Mouse (Mus musculus) heart, embryonic 16.5 days (tissue): ENCODE data around the gene Gm5741. TPM values are rescaled to one million over a fixed set of nuclear protein-coding genes. Genes with fewer than 3 reads are reported as not detected.

Experiments
- ATAC-seq: fragments of 200-750 bp; cut with Nextera tagmentation; replicated peaks from 2 replicates; pipeline ENCODE4 v1.8.0; 2017; ENCODE audit warnings: moderate number of reproducible peaks; ENCODE audit not compliant: insufficient read depth, low FRiP score; ENCODE audit errors: extremely low read depth
- H3K27ac ChIP-seq: fragments of 300-500 bp; sonication (generic); 2 replicates; pipeline ENCODE4 v1.5.1; 2014; ENCODE audit warnings: mild to moderate bottlenecking, low read length, control low read depth, moderate library complexity
- H3K27me3 ChIP-seq: fragments of 300-500 bp; sonication (generic); 2 replicates; pipeline ENCODE4 v1.6.1; 2014; ENCODE audit warnings: low read length, mixed read lengths; ENCODE audit not compliant: control insufficient read depth, insufficient read depth
- H3K36me3 ChIP-seq: fragments of 300-500 bp; sonication (generic); 2 replicates; pipeline ENCODE4 v1.6.1; 2014; ENCODE audit not compliant: control insufficient read depth, insufficient read depth
- H3K4me1 ChIP-seq: fragments of 300-500 bp; sonication (generic); 2 replicates; pipeline ENCODE4 v1.6.1; 2014; ENCODE audit warnings: low read length, mixed read lengths; ENCODE audit not compliant: control insufficient read depth, insufficient read depth
- H3K4me2 ChIP-seq: fragments of 300-500 bp; sonication (generic); 2 replicates; pipeline ENCODE4 v1.6.1; 2014; ENCODE audit warnings: low read depth, mild to moderate bottlenecking, control low read depth, low read length
- H3K4me3 ChIP-seq: fragments of 300-500 bp; sonication (generic); 2 replicates; pipeline ENCODE4 v1.5.1; 2014; ENCODE audit warnings: mild to moderate bottlenecking, control low read depth, low read length
- H3K9ac ChIP-seq: fragments of 300-500 bp; sonication (generic); 2 replicates; pipeline ENCODE4 v1.6.1; 2014; ENCODE audit warnings: low read length, control low read depth
- H3K9me3 ChIP-seq: fragments of 300-500 bp; sonication (generic); replicated peaks from 2 replicates; pipeline ENCODE4 v1.6.1; 2016; ENCODE audit warnings: low read length; ENCODE audit not compliant: control insufficient read depth
- WGBS: fragments of 180-500 bp; shearing (Covaris S2); extraction: QIAGEN DNeasy Blood & Tissue Kit; methylation state at CpG from one replicate; pipeline ENCODE4 v1.1.7; 2014; 5-methylcytosine and 5-hydroxymethylcytosine counted together
- polyA plus RNA-seq: library from polyadenylated mRNA; unstranded; fragments of >200 nt; fragmentation: Nextera tagmentation; extraction: Ambion mirVana; gene quantifications from 2 replicates; pipeline ENCODE4 v1.2.1, GENCODE M21; 2015

Gene Gm5741
- polyA plus RNA-seq, 1 experiment from 2014 or later, result not detected

GRCm38 (mm10) chr8:85036718-85037365 is 30.9 kb downstream of the Gm5741 start, which contains the start of gene Tnpo2:
Gene Tnpo2 (plus strand): TSS chr8:85036915.
- H3K36me3 ChIP-seq, result peaks cover 19% of the 10 kb centered on the region
- H3K27ac ChIP-seq, result peak within 1 kb of the TSS; percentile 98
- peaks cover 20% of the 10 kb centered on the region for H3K4me1 ChIP-seq
- peak within 1 kb of the TSS; percentile 96 for H3K9ac ChIP-seq
- WGBS, result under 1% methylated on average over 53 of the region's 59 CpGs
- peak within 1 kb of the TSS; percentile 98 for H3K4me2 ChIP-seq
- H3K9me3 ChIP-seq, result no peaks in the 10 kb centered on the region
- H3K4me3 ChIP-seq, result peak within 1 kb of the TSS; percentile 95
- no peaks in the 10 kb centered on the region for H3K27me3 ChIP-seq
- ATAC-seq, result peak; percentile 92

GRCm38 (mm10) chr8:85036381-85036717 is 31.4 kb downstream of the Gm5741 start:
- peaks cover 20% of the 10 kb centered on the region for H3K36me3 ChIP-seq
- H3K9ac ChIP-seq, result peak overlapping the region; percentile 96
- peak overlapping the region; percentile 95 for H3K4me3 ChIP-seq
- peaks cover 20% of the 10 kb centered on the region for H3K4me1 ChIP-seq
- peak; percentile 29 for ATAC-seq
- 0% methylated on average over 9 of the region's 9 CpGs for WGBS
- H3K9me3 ChIP-seq, result no peaks in the 10 kb centered on the region
- H3K27ac ChIP-seq, result peak overlapping the region; percentile 90
- H3K4me2 ChIP-seq, result peak overlapping the region; percentile 98
- no peaks in the 10 kb centered on the region for H3K27me3 ChIP-seq

- Histone ChIP-seq H3K9me3 (no peaks in the 10 kb centered on the region), H3K27me3 (no peaks in the 10 kb centered on the region), H3K27ac (peak overlapping the region; percentile 90), H3K4me2 (peak overlapping the region; percentile 98), H3K4me3 (peak overlapping the region; percentile 95), H3K4me1 (peaks cover 20% of the 10 kb centered on the region), H3K36me3 (peaks cover 21% of the 10 kb centered on the region), H3K9ac (peak overlapping the region; percentile 96)
- ATAC-seq, result 0 out of 2 replicates have a peak, but pooled peaks have one; percentile 1
- WGBS, result 1% methylated on average over 15 of the region's 15 CpGs
Measured at GRCm38 (mm10) chr8:85035728-85036310, 32.0 kb downstream of the Gm5741 start.

GRCm38 (mm10) chr8:85035165-85035727 is 32.5 kb downstream of the Gm5741 start:
- H3K9me3 ChIP-seq, result no peaks in the 10 kb centered on the region
- H3K36me3 ChIP-seq, result peaks cover 21% of the 10 kb centered on the region
- H3K4me1 ChIP-seq, result peaks cover 20% of the 10 kb centered on the region
- peak overlapping the region; percentile 90 for H3K27ac ChIP-seq
- H3K27me3 ChIP-seq, result no peaks in the 10 kb centered on the region
- H3K4me2 ChIP-seq, result peak overlapping the region; percentile 98
- 4% methylated on average over 12 of the region's 12 CpGs for WGBS
- peak overlapping the region; percentile 96 for H3K9ac ChIP-seq
- ATAC-seq, result no peak
- H3K4me3 ChIP-seq, result peak overlapping the region; percentile 95

GRCm38 (mm10) chr8:85034764-85035163 is 33.0 kb downstream of the Gm5741 start:
- Histone ChIP-seq H3K36me3 (peaks cover 25% of the 10 kb centered on the region), H3K27ac (peak overlapping the region; percentile 62), H3K4me3 (peak overlapping the region; percentile 95), H3K9ac (peak overlapping the region; percentile 96), H3K4me2 (peak overlapping the region; percentile 98), H3K9me3 (no peaks in the 10 kb centered on the region), H3K27me3 (no peaks in the 10 kb centered on the region), H3K4me1 (peaks cover 20% of the 10 kb centered on the region)
- ATAC-seq, result no peak
- WGBS, result 1% methylated on average over 13 of the region's 13 CpGs

GRCm38 (mm10) chr8:85033867-85034266 is 33.9 kb downstream of the Gm5741 start:
- 63% methylated on average over 1 of the region's 1 CpGs for WGBS
- H3K9me3 ChIP-seq, result no peaks in the 10 kb centered on the region

GRCm38 (mm10) chr8:85032622-85033311 is 35.0 kb downstream of the Gm5741 start:
- H3K27ac ChIP-seq, result no peak overlapping the region
- no peak for ATAC-seq
- H3K9me3 ChIP-seq, result no peaks in the 10 kb centered on the region
- no peak overlapping the region for H3K9ac ChIP-seq
- no peaks in the 10 kb centered on the region for H3K27me3 ChIP-seq
- H3K36me3 ChIP-seq, result peaks cover 27% of the 10 kb centered on the region
- H3K4me1 ChIP-seq, result peaks cover 29% of the 10 kb centered on the region
- 79% methylated on average over 4 of the region's 4 CpGs for WGBS
- H3K4me2 ChIP-seq, result no peak overlapping the region
- no peak overlapping the region for H3K4me3 ChIP-seq

More at GRCm38 (mm10) chr8:85033867-85034266, 33.9 kb downstream of the Gm5741 start:
- Histone ChIP-seq H3K4me2 (no peak overlapping the region), H3K27me3 (no peaks in the 10 kb centered on the region), H3K27ac (no peak overlapping the region), H3K36me3 (peaks cover 27% of the 10 kb centered on the region), H3K9ac (no peak overlapping the region), H3K4me1 (peaks cover 22% of the 10 kb centered on the region), H3K4me3 (no peak overlapping the region)
- ATAC-seq, result no peak

- Histone ChIP-seq H3K9ac (peak overlapping the region; percentile 50; the same call in 1 of the 2 replicates), H3K4me1 (peaks cover 31% of the 10 kb centered on the region), H3K27me3 (no peaks in the 10 kb centered on the region), H3K4me2 (no peak overlapping the region), H3K27ac (no peak overlapping the region), H3K36me3 (peaks cover 27% of the 10 kb centered on the region), H3K4me3 (no peak overlapping the region), H3K9me3 (no peaks in the 10 kb centered on the region)
- WGBS, result 86% methylated on average over 14 of the region's 14 CpGs
- no peak for ATAC-seq
Measured at GRCm38 (mm10) chr8:85029271-85029670, 38.5 kb downstream of the Gm5741 start.
